ENCODE assay signal across 28 mouse cellular contexts in genomic region chr15:60534701-60535100, GRCm38 (mm10).
A peak's percentile ranks its signal among the peaks of the same experiment; 100 is the strongest.
DNase-seq lines count a peak whose midpoint lies in the region; ATAC-seq and TF ChIP-seq lines count a peak whose summit lies in the region.
"Had no signal": no experiment of that assay in that cellular context is flagged by ENCODE, and none has a peak within 500 bp of the region (broad histone marks: within the 10 kb centered on the region; RNA-seq: fewer than 3 reads in every experiment).

No protein-coding gene starts in this region.

- ATAC-seq in lung, embryonic 14.5 days (ENCODE audit: insufficient read depth), result peak; percentile 93
- no peak for ATAC-seq in liver, embryonic 12.5 days
- ATAC-seq: forebrain, embryonic 15.5 days; intestine, embryonic 16.5 days had no signal

- H3K4me3 ChIP-seq in lung, embryonic 14.5 days (ENCODE audit: low read depth, low read length), result no peak overlapping the region
- H3K4me3 ChIP-seq in liver, embryonic 12.5 days, result no peak overlapping the region
- H3K4me3 ChIP-seq: embryonic facial prominence, embryonic 12.5 days; forebrain, embryonic 15.5 days; hindbrain, embryonic 12.5 days; kidney, embryonic 15.5 days; layer of hippocampus, adult 2 months; liver, embryonic 13.5 days; megakaryocyte, embryonic 14.5 days; midbrain, embryonic 12.5 days had no signal

- H3K9ac ChIP-seq in lung, embryonic 14.5 days, result no peak overlapping the region
- no peak overlapping the region for H3K9ac ChIP-seq in liver, embryonic 12.5 days
- H3K9ac ChIP-seq: embryonic facial prominence, embryonic 12.5 days; forebrain, embryonic 15.5 days; hindbrain, embryonic 12.5 days; kidney, embryonic 15.5 days; liver, embryonic 13.5 days; midbrain, embryonic 12.5 days had no signal

- H3K27me3 ChIP-seq in lung, embryonic 14.5 days (ENCODE audit: insufficient read depth, low read length), result no peaks in the 10 kb centered on the region
- no peaks in the 10 kb centered on the region for H3K27me3 ChIP-seq in liver, embryonic 12.5 days (replicated peaks)
- H3K27me3 ChIP-seq: embryonic facial prominence, embryonic 12.5 days; forebrain, embryonic 15.5 days; hindbrain, embryonic 12.5 days; kidney, embryonic 15.5 days; liver, embryonic 13.5 days; megakaryocyte, embryonic 14.5 days; midbrain, embryonic 12.5 days had no signal

- H3K27ac ChIP-seq in lung, embryonic 14.5 days (ENCODE audit: low read depth), result no peak overlapping the region
- no peak overlapping the region for H3K27ac ChIP-seq in liver, embryonic 12.5 days
- H3K27ac ChIP-seq: embryonic facial prominence, embryonic 12.5 days; forebrain, embryonic 15.5 days; hindbrain, embryonic 12.5 days; kidney, embryonic 15.5 days; layer of hippocampus, adult 2 months; liver, embryonic 13.5 days; midbrain, embryonic 12.5 days had no signal

- no peaks in the 10 kb centered on the region for H3K9me3 ChIP-seq in lung, embryonic 14.5 days (ENCODE audit: low read depth, low read length)
- H3K9me3 ChIP-seq in liver, embryonic 12.5 days (replicated peaks), result no peaks in the 10 kb centered on the region
- H3K9me3 ChIP-seq: embryonic facial prominence, embryonic 12.5 days; forebrain, embryonic 15.5 days; G1E; hindbrain, embryonic 12.5 days; kidney, embryonic 15.5 days; liver, embryonic 13.5 days; megakaryocyte, embryonic 14.5 days; midbrain, embryonic 12.5 days had no signal

- H3K4me2 ChIP-seq in lung, embryonic 14.5 days, result no peak overlapping the region
- no peak overlapping the region for H3K4me2 ChIP-seq in liver, embryonic 12.5 days
- H3K4me2 ChIP-seq: embryonic facial prominence, embryonic 12.5 days; forebrain, embryonic 15.5 days; heart, embryonic 11.5 days; hindbrain, embryonic 12.5 days; kidney, embryonic 15.5 days; liver, embryonic 13.5 days; midbrain, embryonic 12.5 days had no signal

- no peaks in the 10 kb centered on the region for H3K36me3 ChIP-seq in lung, embryonic 14.5 days (ENCODE audit: insufficient read depth)
- no peaks in the 10 kb centered on the region for H3K36me3 ChIP-seq in liver, embryonic 12.5 days
- H3K36me3 ChIP-seq: embryonic facial prominence, embryonic 12.5 days; forebrain, embryonic 15.5 days; G1E; hindbrain, embryonic 12.5 days; kidney, embryonic 15.5 days; liver, embryonic 13.5 days; midbrain, embryonic 12.5 days had no signal

- peak; percentile 3 for DNase-seq in brain, adult 2 months (ENCODE audit: low read depth, low spot score)
- peak; percentile 65 for DNase-seq in lung, embryonic 14.5 days
- peak; percentile 14 for DNase-seq in lung, postnatal 14 days
- peak; percentile 1 for DNase-seq in telencephalon, adult 2 months (ENCODE audit: low read depth, low spot score)
- no peak for DNase-seq in right cerebral cortex, postnatal 36 days (ENCODE audit: low spot score in 2 of 2)
- DNase-seq: adrenal gland, adult 8-10 months; B cell, adult 2 months; cerebellum, adult 8-10 months; embryo, embryonic 11 days; gastrocnemius, postnatal 25 days; heart, adult 18-20 months; heart, postnatal 36 days; kidney, postnatal 25 days; left cerebral cortex, postnatal 4 days; liver, embryonic 13.5 days; right cerebral cortex, adult 18-20 months; right cerebral cortex, postnatal 4 days had no signal

- no peaks in the 10 kb centered on the region for H3K4me1 ChIP-seq in lung, embryonic 14.5 days (ENCODE audit: insufficient read depth)
- H3K4me1 ChIP-seq in liver, embryonic 12.5 days, result no peaks in the 10 kb centered on the region
- H3K4me1 ChIP-seq: embryonic facial prominence, embryonic 12.5 days; forebrain, embryonic 15.5 days; hindbrain, embryonic 12.5 days; kidney, embryonic 15.5 days; liver, embryonic 13.5 days; megakaryocyte, embryonic 14.5 days; midbrain, embryonic 12.5 days had no signal

- no peak for TF ChIP-seq CTCF in lung, embryonic 14.5 days (IDR thresholded peaks at IDR 0.05; ENCODE audit: low read depth)

- 42% methylated on average over 9 of the region's 9 CpGs for WGBS in lung, embryonic 14.5 days
- 76% methylated on average over 9 of the region's 9 CpGs for WGBS in liver, embryonic 12.5 days (ENCODE audit: insufficient replicate concordance)

Comparison
In these comparisons a context has a peak if more than half of its experiments do, and no peak if none do; other contexts are left out.
1. DNase-seq: peak in brain, adult 2 months (single experiment), lung, embryonic 14.5 days (single experiment), lung, postnatal 14 days (single experiment) and telencephalon, adult 2 months (single experiment); none in right cerebral cortex, postnatal 36 days (0 of 2).